Mouse (Mus musculus): ENCODE results near the gene Nr1i2. TPM values are rescaled to one million over a fixed set of nuclear protein-coding genes. Genes with fewer than 3 reads are reported as not detected.
"Not testable (repeated sequence)": the region's sequence is repeated elsewhere in the genome, so short reads cannot be mapped to it uniquely, and the experiment has no call there.

Nr1i2 gene
- total RNA-seq (2021) = not detected
- long read RNA-seq, experiment 1 = 0 reads
- long read RNA-seq, experiment 2 = 0 reads

GRCm38 (mm10) chr16:38294685-38295348 lies at the start of gene Nr1i2:
TSS of gene Nr1i2 (minus strand) at chr16:38294824.
- intact Hi-C loops (cut with DNase I) = loop anchor here (2.0 kb wide), 1 partner anchor 212 kb away; no protein-coding TSS in a partner anchor
- Histone ChIP-seq H3K27ac (no peak within 1 kb of the TSS), H3K4me3 (no peak within 1 kb of the TSS)
- no peak for TF ChIP-seq CTCF (IDR thresholded peaks at IDR 0.05)
- no peak for DNase-seq (ENCODE audit: extremely low spot score in 1 of 2, low spot score in 2 of 2)

- H3K27ac ChIP-seq = peak within 1 kb of the TSS; percentile 56
- TF ChIP-seq CTCF (IDR thresholded peaks at IDR 0.05) = no peak
- peak; percentile 72 to 75 for DNase-seq (ENCODE audit: extremely low spot score in 1 of 2, low spot score in 2 of 2)
- intact Hi-C loops (cut with DNase I) = no loop called here
- H3K4me3 ChIP-seq = peak within 1 kb of the TSS; percentile 53
These were observed 47.0 kb upstream of the Nr1i2 start, which contains the start of gene Maats1 for GRCm38 (mm10) chr16:38341396-38342324. TSS of gene Maats1 (minus strand) at chr16:38342143.

- H3K27ac ChIP-seq; intact Hi-C loops (cut with DNase I); DNase-seq (ENCODE audit: extremely low spot score in 1 of 2, low spot score in 2 of 2); H3K4me3 ChIP-seq: not testable (repeated sequence)
- peak; percentile 34 for TF ChIP-seq CTCF (IDR thresholded peaks at IDR 0.05)
These were observed 43.5 kb upstream of the Nr1i2 start for GRCm38 (mm10) chr16:38338077-38338476.

GRCm38 (mm10) chr16:38334431-38334830 lies 39.8 kb upstream of the Nr1i2 start:
- Histone ChIP-seq H3K4me3 (no peak overlapping the region), H3K27ac (no peak overlapping the region)
- no peak for DNase-seq (ENCODE audit: extremely low spot score in 1 of 2, low spot score in 2 of 2)
- no peak for TF ChIP-seq CTCF (IDR thresholded peaks at IDR 0.05)
- intact Hi-C loops (cut with DNase I) = no loop called here

- intact Hi-C loops (cut with DNase I) = no loop called here
- no peak for DNase-seq (ENCODE audit: extremely low spot score in 1 of 2, low spot score in 2 of 2)
- no peak overlapping the region for H3K4me3 ChIP-seq
- H3K27ac ChIP-seq = no peak overlapping the region
- no peak; the same call in 1 of the 2 replicates for TF ChIP-seq CTCF (IDR thresholded peaks at IDR 0.05)
These were observed 34.7 kb upstream of the Nr1i2 start for GRCm38 (mm10) chr16:38329340-38329739.

GRCm38 (mm10) chr16:38326778-38327397 lies 32.3 kb upstream of the Nr1i2 start:
- intact Hi-C loops (cut with DNase I) = no loop called here
- TF ChIP-seq CTCF (IDR thresholded peaks at IDR 0.05) = no peak

GRCm38 (mm10) chr16:38324311-38324710 lies 29.7 kb upstream of the Nr1i2 start:
- no peak for TF ChIP-seq CTCF (IDR thresholded peaks at IDR 0.05)
- DNase-seq (ENCODE audit: extremely low spot score in 1 of 2, low spot score in 2 of 2) = no peak

More at GRCm38 (mm10) chr16:38326778-38327397, 32.3 kb upstream of the Nr1i2 start:
- no peak for DNase-seq (ENCODE audit: extremely low spot score in 1 of 2, low spot score in 2 of 2)
- no peak overlapping the region for H3K27ac ChIP-seq
- H3K4me3 ChIP-seq = no peak overlapping the region

GRCm38 (mm10) chr16:38321452-38321935 lies 26.9 kb upstream of the Nr1i2 start:
- H3K4me3 ChIP-seq = no peak overlapping the region
- TF ChIP-seq CTCF (IDR thresholded peaks at IDR 0.05) = peak; percentile 64
- intact Hi-C loops (cut with DNase I) = no loop called here
- no peak overlapping the region for H3K27ac ChIP-seq
- DNase-seq (ENCODE audit: extremely low spot score in 1 of 2, low spot score in 2 of 2) = peak; percentile 60

More at GRCm38 (mm10) chr16:38324311-38324710, 29.7 kb upstream of the Nr1i2 start:
- H3K27ac ChIP-seq = no peak overlapping the region
- intact Hi-C loops (cut with DNase I) = no loop called here
- H3K4me3 ChIP-seq = no peak overlapping the region

- DNase-seq (ENCODE audit: extremely low spot score in 1 of 2, low spot score in 2 of 2) = no peak
- Histone ChIP-seq H3K27ac (no peak overlapping the region), H3K4me3 (no peak overlapping the region)
- TF ChIP-seq CTCF (IDR thresholded peaks at IDR 0.05) = no peak
- intact Hi-C loops (cut with DNase I) = no loop called here
These were observed 24.5 kb upstream of the Nr1i2 start for GRCm38 (mm10) chr16:38319087-38319486.

GRCm38 (mm10) chr16:38318492-38318891 lies 23.9 kb upstream of the Nr1i2 start:
- DNase-seq (ENCODE audit: extremely low spot score in 1 of 2, low spot score in 2 of 2) = no peak
- no peak for TF ChIP-seq CTCF (IDR thresholded peaks at IDR 0.05)
- intact Hi-C loops (cut with DNase I) = no loop called here
- H3K4me3 ChIP-seq = no peak overlapping the region
- H3K27ac ChIP-seq = no peak overlapping the region

- no peak overlapping the region for H3K4me3 ChIP-seq
- TF ChIP-seq CTCF (IDR thresholded peaks at IDR 0.05) = no peak
- no peak overlapping the region for H3K27ac ChIP-seq
- intact Hi-C loops (cut with DNase I) = no loop called here
- no peak for DNase-seq (ENCODE audit: extremely low spot score in 1 of 2, low spot score in 2 of 2)
These were observed 13.6 kb upstream of the Nr1i2 start for GRCm38 (mm10) chr16:38308195-38308594.

All from left cerebral cortex, adult 2 months (tissue).